Mouse (Mus musculus) thymus, postnatal 25 days (tissue): ENCODE data around the gene Gm42906.

Source experiments
- DNase-seq: peaks from one replicate; pipeline ENCODE4 v3.0.0; 2022

The Gm42906 gene

DNA sequence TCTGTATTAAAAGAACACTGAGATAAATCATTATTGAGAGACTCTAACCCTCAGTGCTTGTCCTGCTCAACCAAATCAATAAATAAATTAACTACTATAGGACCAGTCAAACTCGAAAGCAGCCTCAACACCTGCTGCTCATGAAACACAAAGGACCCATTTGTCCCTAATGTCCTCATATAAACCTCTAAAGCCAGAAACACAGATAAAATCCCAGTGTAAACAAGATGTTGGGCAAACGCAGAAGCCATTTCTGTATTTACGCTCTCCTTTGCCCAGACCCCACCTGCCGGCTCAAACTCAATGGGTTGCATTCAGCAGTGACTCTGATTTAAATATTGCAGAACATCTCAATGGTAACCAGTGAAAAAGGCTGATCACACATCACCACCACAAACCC lies 131.7 kb downstream of the Gm42906 start:
- no peak for DNase-seq

DNA sequence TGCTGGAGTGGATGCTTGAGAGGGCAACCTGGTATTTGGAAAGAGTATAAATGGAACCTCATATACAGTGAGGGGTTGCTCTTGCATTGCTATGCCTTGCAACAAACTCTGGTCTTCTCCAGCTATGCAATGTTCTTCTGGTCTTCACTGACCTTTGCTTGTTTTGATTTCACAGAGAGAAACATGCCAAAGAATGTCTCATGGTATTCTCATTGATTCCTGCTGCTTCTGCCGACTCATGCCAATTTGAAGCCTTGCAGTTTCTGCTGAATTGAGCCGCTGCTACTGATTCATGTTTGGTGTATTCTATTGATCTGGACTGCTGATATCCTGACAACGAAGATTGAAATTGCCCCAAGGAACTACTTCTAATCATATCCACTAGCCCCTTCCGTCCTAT lies 134.4 kb downstream of the Gm42906 start:
- DNase-seq, result no peak

DNA sequence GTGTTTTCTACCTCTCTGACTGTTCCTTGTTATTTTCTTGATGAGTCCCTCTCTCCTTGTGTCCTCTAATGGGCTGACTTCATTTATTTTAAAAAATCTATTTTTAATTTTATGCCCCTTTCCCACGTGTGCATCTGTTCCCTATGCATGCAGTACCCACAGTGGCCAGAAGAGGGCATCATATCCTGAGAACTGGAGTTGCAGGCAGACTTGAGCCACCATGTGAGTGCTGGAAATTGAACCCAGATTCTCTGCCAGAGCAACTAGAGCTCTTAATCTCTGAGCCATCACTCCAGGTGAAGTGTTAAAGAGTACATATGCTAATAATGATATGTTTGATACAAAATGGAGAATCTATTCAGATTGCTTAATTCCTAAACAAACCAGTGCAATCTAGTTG lies 135.7 kb downstream of the Gm42906 start:
- DNase-seq, result peak; percentile 61

DNA sequence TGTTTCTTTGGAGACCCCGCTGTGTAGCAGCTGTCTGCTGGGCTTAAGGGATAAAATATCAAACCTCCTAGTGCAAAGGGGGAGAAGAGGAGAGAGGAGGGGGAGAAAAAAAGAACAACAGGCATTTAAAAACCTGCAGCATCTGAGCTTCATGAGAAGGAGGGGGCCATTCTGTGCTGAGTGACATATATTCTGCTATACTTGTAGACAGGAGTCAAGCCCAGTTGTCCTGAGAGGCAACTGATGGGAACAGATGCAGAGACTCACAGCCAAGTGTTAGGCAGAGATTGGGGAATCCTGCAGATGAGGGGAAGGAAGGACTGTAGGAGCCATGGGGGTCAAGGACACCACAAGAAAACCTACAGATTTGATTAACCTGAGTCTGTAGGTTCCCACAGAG lies 141.6 kb downstream of the Gm42906 start:
- no peak for DNase-seq

DNA sequence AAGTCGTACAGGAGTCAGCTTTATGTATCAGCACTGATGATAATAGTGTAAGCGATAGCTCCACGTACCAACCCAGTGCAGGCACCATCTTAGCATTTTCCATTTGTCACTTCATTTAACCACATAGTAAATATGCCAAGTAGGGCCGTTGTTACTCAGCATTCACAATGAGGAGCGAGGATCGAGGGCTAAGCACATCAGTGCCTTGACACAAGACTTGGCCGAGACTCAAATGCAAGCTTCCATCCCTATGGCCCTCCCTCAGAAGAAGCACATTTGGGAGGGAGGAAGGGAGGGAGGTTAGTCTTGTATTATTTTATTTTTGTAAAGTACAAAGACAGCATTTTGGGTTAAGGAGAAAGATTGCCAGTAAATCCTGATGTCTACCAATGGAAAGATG lies 148.4 kb downstream of the Gm42906 start:
- no peak for DNase-seq

DNA sequence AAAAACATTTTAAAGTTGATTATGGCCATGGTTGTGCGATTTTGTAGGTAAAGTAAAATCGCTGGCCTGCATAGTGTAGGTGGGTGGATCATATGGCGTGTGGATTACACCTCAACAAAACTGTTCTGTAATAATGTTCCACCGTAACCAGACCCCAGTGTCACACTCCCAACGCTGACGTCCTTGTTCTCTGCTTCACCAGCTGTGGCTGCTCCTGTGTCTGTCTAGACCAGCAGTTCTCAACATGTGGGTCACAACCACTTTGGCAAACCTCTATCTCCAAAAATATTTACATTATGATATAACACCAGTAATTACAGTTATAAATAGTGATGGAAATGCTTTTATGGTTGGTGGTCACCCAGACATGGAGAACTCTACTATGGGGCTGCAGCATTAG lies 150.0 kb downstream of the Gm42906 start:
- DNase-seq, result no peak

DNA sequence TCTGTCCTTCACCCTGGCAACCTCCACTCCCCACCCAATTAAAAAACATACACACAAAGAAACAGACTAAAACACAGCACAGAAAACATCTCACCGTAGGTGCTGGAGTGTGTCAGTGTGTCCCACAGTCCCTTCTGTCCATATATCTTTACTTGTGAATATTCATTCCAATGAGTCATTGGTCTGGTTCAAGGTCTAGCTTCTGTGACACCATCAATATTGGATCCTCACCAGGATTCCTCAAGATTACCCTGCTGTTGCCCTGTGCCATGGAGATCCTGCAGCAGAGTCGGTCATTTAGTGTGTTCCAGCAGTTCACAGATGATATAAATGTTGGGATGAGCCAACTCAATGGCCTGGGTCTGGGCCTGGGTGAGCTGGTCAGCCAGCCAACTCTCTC lies 152.0 kb downstream of the Gm42906 start:
- no peak for DNase-seq

DNA sequence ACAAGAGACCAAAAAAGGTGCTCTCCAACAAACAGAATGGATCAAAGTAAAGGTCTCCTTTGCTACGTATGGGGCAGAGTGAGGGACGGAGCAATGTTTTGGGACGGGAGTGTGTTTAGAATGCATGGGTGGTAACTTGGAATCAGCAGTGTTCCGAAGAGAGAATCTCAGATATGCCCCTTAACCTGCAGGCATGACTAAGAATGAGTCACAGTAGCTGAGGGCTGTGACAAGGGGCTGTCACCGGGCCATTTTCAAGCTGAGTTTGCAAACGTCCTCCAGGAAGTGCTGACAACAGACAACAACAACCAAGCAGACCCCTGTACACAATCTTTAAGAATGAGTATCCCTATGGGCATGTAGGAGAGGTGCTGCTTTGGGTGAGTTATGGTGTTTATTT lies 153.7 kb downstream of the Gm42906 start:
- no peak for DNase-seq

DNA sequence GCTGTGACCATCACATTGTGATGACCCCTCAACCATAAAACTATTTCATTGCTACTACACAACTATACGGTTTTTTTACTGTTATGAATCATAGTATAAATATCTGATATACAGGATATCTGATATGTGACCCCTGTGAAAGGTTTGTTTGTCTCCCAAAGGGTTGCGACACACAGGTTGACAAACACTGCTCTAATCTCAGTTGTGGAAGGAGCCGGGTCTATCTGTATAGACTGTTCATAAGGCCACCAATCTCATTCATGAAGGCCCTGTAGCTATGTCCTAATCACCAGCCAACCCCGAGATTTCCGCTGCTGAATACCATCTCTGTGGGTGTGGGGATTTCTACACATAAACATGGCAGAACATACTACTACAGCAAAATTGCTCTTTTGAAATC lies 157.1 kb downstream of the Gm42906 start:
- no peak for DNase-seq

DNA sequence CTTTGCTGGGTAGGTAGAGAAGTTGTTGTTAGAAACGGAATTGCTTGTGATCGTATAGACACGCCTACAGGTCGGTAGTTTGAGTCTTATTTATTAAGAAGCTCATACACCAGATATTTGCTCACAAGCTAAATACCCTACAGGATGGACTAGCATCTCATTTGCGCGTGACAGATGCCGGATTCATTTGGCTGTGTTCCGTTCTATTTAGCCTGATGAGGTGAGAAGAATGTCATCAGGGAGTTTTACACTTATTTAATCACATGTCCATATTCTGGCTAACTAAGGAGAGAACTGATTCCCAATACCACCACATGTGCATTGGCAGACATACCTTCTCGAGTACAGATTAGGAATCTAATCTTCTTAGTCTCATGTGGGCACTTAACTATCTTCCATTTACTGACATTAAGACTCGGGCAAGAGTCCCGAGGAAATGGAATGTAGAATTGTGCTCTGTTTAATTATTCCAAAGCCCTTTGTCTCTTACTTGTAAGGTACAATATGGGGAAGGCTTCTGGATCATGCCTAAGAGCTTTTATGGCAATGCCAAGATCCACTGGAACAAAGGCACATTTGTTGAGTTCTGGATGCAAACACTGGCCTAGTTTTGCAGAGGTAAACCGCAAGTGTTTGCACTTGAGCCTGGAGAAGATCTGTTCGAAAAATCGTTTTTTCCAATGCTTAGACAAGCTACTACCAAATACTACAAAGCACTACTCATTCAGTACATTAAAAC lies 160.9 kb downstream of the Gm42906 start:
- no peak for DNase-seq

DNA sequence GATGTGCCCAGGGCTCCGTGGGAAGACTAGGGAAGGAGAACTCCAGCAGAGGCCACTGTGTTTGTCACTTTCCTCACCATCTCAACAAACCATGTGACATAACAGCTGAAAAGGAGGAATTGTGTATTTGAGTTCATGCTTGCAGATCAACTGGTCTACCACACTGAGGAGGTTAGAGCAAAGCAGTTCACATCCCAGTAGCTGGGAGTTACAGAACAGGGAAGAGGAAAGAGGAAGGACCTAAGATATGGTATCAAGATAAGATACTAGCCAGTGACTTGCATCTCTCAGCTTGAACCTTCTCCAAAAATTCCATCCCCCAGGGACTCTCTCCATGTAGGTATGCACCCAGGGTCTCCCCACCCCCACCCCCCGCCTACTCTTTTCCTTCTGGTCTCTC lies 166.4 kb downstream of the Gm42906 start:
- DNase-seq, result no peak

DNA sequence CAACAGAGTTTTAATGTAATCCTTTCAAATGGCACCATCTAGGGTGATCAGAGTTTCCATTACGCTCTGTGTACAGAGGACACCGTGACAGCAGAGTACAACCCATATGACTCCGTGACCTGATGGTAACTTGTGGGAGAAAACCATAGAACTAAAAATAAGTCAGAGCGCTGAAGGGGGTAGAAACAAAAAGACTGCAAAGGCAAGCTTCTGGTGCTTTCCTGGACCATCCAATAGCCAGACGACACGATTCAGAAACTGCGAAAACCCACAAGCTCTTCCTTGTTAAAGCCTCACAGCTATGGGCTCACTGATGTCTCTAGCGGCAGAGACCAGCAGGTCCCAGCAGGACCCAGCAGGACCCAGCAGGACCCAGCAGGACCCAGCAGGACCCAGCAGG lies 175.8 kb downstream of the Gm42906 start:
- DNase-seq, result no peak

DNA sequence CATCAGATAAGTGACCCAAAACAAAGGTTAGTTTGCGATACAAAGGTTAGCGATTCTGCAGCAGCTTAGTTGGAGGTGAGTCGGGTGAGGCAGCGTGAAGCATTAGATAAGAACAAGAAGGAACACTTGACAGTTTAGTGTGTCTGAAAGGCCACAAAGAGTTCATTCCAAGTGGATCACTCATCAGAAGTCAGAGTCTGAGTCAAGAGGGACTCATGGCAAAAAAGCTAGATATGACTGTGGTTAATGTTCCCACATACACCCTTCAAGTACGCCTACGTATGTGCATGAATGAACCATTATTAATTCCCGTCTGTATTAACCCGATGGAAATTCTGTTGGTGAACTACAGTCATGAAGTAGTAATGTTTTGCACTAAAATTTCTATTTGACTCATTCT lies 176.3 kb downstream of the Gm42906 start:
- DNase-seq, result no peak

DNA sequence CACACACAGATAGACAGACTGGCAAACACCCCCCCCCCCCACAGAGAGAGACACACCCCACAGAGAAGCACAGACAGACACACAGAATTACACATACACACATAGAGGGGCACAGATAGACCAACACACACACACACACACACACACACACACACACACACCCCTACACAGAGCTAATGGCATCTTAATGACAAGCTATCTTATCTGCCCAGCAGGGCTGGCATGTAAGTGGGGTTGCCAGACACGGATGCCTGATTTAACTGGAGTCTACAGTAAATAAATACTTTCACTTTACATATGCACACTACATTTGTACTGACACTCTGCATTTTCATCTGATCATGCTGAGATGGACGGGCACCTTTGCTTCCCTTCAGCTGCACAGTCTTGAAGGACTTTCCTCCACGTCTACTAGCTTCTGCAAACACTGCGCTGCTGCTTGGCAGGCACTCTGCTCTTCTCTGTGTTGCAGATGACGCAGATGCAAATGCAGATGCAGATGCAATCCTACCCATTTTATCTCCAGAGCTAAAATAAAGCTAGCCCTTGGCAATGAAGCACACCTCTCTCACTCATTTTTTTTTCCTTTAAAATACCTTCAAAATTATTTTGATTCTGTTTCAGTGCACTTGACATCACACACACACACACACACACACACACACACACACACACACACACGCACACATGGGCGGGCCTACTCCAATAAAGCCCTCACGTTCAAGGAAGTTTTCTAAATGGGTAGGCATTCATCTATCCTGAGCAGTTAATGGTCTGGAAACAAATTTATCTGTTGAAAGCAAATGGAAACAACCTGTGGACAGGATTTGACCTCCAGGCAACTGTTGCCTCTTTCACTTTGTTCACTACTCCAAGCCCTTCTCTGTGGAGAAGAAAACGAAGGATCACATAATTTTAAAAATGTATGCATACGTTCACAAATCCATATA lies 179.0 kb downstream of the Gm42906 start:
- no peak for DNase-seq

DNA sequence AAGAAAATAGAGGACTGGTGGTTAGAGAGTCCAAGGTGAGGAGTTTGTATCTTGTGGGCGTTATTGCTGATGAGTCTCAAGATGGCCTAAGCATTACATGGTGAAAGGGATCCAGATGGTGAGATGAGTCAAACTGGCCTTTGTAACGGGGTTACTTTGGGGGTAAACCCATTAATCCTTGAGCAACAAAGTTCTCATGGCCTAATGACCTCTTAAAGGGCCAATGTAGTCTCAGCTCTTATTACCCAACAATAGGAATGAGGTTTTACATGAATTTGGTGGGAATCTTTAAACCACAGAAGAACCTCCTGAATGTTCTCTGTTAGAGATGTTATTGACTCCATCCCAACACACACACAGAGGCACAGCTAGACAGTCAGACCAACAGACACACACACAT lies 179.9 kb downstream of the Gm42906 start:
- no peak for DNase-seq

DNA sequence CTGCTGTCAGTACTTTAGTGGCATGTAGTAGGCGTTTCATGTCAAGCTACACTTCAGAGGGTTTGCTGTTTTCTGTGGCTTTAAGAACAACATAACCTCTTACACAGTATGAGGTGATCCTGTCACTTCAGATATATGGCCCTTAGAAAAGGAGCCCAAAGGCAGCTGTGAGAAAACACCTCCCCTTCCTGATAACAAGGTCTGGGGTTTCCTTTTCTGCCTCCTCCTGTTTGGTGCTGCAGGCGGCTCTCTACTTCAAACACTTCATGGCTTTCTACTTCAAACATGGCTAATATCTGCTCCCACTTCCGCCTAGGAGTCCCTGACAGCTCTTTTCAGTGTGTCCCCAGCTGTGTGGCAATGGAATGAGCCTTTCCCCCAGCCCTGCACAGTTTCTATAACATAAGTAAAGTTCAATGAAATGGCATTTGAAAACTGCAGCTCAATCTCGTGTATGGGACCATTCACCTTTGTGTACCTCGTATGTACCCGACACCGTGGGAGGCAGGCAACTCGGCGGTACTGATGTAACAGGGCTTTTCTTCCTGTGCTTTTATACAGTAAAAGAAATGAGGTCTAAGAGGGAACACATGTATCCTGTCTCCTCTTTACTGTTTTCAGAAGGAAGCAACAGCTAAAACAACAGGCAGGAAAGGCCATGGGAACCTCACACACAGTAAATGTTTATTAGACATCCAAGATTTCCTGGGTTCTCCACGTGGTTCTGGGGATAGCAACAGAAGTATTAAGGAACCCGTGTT lies 180.7 kb downstream of the Gm42906 start:
- peak; percentile 45 for DNase-seq

DNA sequence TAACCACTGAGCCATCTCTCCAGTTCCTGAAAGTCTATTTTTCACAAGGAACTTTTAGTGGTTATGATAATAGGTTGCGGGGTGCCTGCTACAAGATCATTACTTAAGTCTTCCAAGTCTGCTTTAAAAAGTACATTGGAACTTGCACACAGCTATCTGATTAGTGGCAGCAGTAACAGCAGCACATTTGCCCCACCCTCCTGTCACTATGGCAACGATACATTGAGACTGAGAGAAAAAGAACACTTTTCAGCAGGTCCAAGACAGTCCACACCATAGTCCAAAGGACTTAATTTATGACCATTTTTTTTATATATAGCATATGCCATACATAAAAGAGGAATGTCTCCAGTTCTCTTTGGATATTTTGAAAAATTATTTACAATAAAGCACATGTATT lies 181.7 kb downstream of the Gm42906 start:
- no peak for DNase-seq

DNA sequence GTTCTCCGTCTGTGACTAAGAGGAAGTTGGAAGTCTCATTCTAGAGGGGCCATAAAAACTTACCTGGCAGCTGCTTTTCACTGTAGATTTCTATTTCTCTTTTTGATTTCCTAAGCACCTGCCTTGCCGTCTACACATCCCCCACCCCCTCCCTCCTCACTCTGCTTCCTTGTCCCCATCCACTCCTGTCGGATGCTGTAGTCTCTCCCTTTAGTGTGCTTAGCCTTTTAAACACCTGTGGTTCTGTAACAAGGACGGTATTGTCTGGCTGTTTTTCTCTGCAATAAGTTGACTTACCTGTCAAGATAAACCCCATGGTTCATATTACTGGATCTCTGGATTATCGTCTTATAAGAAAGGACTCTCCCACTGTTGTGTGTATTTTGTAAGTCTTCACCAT lies 182.4 kb downstream of the Gm42906 start:
- DNase-seq, result no peak

DNA sequence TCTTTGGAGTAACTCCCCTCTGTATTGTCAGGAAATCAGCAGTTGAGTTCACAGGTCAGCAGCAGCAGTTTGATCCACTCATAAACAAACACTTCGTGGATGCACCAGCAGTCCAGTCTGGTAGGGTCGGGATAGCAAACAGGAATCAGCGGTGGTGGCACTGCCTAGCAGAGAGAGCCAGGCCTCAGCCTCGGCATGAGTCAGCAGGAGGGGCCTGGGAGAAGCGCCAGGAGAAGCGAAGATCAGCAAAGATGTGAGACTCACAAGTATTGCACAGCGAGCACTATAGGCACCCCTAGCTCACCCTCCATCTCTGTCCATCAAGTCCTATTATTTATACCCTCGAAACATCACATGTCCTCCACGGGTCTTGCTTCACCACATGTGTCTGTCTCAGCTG lies 189.2 kb downstream of the Gm42906 start:
- DNase-seq, result no peak

DNA sequence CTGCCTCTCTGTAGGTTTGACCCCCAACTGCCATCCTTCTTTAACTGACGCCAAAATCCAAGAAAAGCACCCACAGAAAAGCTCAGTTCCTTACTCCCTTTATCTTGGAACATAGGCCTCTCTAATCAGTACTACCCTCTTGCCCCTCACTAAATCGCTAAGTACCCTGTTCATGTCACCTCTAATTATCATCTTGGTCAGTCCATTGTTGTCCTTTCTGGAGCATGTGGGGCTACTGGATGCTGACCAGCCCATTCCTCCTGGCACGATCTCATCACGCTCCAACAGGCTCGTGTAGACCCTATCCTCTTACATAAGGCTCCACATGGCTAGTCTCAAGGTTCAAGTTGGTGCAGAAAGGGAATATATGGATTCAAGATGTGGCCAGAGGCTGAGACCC lies 191.6 kb downstream of the Gm42906 start:
- DNase-seq, result no peak

DNA sequence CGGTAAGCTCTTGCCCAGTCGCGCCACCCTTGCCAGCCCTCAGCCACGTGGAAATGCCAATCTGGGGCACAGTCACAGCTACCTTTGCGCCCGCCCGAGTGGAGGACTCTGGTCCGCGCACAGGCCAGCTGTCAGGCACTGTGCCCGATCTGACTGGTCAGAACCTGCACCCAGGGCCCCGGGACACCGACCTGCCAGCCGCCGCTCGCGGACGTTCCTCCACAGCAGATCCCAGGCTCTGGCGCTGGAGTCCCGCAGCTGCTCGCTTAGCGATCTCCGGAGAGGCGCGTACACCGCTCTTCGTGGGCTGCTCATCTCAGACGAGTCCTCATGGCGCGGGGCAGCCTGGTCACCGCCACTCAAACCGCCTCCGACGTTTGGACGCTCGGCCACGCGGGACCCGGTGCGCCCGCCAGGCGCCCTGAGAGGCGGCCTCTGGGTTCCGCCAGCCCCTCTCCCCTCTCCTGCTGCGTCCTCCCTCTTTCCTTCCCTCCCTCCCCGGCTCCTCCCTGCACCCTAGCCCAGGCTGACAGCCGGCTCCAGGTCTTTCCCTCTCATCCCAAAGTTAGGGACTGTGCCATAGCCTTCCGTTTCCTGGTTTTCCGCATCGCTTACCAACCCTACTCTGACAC lies 194.4 kb downstream of the Gm42906 start, which contains the start of gene Stard13:
TSS of gene Stard13 (minus strand) at position 437 of the 632 bp plus-strand sequence.
- no peak for DNase-seq

DNA sequence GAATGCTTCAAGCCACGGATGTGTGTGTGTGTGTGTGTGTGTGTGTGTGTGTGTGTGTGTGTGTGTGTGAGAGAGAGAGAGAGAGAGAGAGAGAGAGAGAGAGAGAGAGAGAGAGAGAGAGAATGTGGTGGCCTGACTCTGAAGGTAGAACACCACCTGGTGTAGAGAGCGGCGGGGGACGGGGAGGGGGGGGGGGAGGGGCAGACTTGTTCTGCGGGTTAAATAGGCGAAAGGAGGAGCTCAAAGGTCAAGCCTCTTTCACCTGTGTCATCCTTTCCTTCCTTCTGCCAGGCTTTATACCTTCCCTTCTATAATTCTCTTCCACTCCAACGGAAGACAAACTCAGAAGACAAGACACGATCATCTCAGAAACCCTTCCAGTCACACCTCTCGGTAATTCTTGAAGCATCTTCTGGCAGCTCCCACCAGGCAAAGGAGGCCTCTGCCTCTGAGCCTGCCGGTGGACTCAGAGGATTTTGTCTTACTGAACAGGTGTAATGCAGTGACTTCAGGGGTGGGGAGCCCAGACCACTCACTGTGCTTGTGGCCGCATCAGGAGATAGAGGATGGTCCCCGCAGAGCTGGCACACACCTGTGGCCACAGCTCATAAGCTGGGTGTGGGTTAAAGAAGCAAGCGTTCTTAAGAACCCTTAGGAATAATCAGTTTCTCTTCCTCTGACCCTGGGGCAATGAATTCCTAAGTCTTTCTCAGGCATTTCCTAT lies 195.2 kb downstream of the Gm42906 start:
- no peak for DNase-seq
